Mouse (Mus musculus) testis, postnatal 10 days (tissue): ENCODE data around the gene Med26.

ENCODE experiments used
- DNase-seq: peaks from one replicate; pipeline ENCODE4 v3.0.0; 2021; ENCODE audit warnings: low spot score

The Med26 gene

GRCm38 (mm10) chr8:72547122-72547801 is 808 bp downstream of the Med26 start:
- DNase-seq, result peak; percentile 61

DNA sequence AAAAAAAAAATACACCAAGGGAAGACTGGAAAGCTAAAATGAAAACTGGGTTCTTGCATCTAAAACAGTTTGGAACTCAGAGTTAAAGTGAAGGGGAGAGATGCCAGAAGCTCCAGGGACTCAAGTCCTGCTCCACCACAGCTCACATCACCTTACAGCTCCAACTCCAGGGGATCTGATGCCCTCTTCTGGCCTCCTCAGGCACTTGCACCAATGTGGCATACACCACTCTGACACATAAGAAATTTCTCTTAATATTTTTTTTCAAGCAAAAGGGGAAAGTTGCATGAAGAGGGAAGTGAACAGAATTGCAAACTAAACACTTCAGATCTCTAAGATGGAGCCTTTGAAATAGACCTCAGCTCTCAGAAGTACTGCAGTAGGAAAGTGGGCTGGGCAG is 8.8 kb downstream of the Med26 start:
- DNase-seq, result no peak

DNA sequence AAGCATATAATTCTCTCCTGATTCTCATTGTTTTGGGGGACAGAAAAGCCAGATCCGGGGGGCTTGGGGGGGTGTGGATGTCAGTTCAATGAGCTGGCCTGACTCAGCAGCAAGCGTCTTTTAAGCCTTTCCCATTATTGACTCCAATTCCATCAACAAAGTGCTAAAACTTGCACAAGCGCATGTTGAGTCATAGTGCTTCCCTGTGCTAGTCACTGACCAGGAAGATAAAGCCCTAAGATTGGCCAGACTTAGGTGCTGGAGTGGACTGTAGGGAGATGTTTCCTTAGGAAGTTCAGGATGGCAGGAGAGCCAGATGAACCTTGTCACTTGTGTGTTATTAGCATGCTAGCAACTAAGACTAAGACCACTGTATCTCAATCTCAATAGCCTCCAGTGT is 13.2 kb downstream of the Med26 start:
- DNase-seq, result no peak

DNA sequence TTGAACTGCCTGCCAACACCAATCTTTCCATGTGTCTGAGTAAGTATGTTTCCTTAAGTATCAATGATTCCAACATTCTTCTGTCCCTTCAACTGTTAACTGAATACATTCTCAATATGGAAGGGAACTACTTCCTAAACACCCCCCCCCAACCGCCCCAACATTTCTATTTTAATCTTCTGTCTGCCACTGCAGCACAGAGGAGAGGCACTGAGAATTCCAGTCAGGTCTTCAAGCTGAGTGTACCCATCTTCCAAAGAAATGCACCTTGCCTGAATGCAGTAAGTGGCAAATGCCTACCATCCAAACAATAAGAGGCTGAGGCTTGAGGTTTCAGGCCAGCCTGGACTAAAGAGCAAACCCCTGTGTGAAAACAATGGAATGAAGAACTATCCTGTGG is 16.0 kb downstream of the Med26 start:
- no peak for DNase-seq

DNA sequence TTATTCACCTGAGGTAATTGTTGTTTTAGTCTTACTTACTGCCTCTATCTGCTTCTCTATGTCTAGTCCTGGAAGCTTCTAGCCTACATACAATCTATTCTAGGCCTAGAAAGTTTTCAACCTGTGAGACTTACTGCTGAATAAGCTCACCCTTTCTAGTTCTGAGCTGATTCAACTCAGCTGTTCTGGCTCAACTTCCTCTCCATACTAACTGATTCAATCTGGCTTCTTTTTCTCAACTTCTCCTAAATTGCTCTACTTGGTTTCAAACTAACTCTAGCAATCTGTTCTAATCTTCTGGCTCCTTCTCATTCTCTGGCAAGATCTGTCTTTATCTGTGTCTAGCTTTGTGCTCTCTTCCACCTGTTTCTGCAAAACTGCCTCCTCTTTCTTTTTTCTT is 26.2 kb downstream of the Med26 start:
- DNase-seq, result no peak

- no peak for DNase-seq
Measured at GRCm38 (mm10) chr8:72517421-72517988, 30.6 kb downstream of the Med26 start.

- DNase-seq, result no peak
Measured at GRCm38 (mm10) chr8:72513158-72513557, 34.9 kb downstream of the Med26 start.

DNA sequence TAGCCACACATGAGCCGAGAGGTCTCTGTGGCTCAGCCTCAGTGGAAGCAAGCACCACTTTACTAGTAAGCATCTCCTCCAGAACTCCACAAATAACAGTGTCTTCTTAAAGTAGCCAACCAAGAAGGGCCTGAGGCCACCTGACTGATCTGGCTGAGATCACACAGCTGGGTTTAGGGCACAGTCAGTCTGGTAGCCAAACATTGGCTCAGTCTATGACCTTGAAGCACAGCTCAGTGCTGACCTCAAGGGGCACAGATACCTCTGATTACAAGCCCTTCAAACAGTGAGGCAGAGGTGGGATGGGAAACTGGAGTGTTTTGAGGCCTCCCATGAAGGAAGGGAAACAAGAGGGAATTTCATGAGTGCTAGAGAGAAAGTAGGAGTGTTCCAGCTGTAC is 35.4 kb downstream of the Med26 start:
- no peak for DNase-seq

DNA sequence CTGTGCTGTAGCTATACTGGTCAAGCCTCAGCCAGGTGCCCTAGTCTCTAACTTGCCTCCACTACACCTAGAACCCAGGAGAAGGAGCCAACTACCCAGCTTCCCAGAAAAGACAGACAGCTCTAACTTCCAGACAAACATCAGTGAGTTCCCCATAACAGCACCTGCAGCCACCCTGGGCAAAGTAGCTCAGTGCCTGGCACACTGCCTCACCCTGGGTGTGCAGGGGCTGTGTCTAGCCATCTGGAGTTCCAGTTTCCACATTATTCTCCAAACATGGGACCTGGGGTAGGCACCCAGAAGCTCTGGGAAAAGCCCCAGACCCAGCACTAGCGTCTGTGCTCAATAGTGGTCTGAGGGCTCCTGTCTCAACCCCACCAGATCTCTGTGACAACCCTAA is 40.6 kb downstream of the Med26 start:
- no peak for DNase-seq

DNA sequence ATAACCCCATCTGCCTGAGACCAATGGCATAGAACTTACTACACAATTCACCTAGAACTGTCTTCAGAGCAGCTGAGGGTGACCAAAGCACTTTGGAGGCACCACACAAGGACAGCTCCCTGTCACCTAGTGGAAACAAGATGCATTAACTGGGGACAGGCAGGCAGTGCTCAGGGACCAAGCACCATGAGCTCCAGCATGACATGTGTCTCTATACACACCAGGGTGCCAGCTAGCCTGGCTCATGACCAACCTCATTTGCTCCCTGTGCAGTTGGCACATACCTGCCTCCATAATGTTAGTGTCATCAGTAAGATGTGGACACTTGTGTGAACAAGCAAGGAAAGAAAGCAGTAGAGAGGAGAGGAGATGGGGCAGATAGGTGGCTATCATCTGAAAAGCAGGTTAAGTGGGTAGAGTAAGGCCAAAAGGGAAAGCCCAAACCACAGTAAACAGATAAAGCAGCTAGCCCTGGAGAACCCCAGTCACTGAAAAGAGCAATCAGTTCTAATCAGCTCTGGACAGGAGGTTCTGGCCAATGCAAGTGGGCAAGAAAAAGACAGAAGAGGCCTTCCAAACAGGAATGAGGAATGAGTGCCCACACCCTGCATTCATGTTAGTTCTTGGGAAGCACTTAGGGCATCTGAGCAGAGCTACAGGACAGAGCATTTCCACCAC is 43.3 kb downstream of the Med26 start:
- DNase-seq, result no peak

DNA sequence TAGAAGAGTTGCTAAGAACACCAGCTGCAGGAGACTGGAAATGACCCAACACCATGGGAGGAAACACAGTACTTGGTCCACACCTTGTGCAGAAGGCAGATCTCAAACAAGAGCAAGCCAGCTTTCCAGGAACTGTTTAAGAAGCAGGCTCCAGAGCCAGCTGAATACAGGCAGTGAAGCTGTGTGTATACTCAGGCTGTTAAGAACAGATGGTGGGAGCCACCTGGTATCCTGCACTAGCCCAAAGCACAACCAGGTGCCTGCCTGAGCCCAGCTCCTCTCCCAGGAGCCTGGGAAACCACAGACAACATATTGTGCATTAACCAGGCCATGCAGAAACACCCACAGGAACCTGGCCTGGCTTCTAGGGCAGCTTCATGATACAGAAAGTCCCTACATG is 43.9 kb downstream of the Med26 start:
- DNase-seq, result no peak

DNA sequence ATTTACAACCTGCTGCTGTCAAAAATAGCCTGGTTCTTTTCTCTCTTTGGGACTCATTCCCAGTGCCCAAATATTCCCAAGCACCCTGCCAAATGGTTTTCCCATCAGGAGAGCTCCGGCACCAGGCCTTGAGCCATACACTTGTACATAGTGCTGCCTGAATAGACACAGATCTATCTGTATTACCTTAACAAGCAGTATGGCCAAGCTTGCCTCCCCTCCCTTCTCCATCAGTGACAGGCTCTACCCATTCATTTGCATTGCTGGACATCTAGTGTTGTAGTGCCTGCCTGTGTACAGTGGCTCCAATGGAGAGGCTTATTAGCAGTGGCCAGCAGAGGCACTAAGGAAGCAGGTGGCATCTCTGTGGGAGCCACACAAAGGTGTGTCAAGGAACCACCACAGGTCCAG is 47.5 kb downstream of the Med26 start:
- DNase-seq, result no peak

GRCm38 (mm10) chr8:72499521-72500284 is 48.4 kb downstream of the Med26 start:
- no peak for DNase-seq

DNA sequence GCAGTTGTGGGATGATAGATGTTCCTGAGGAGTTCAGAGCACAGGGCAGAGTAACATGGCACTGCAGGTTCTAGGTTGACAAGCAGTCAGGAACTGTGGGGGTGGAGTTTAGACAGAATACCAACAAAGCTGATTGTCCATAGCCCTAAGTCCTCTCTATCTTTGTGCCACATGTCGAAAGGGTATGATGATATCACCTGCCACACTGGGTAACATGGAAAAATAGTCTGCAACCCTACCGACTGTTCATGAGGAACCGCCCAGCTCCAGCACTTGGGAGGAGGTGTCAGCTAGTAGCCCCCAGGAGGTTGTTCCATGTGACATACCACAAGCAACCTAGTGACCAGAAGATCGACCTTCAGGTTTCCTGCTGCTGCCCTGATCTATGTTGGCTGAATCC is 49.5 kb downstream of the Med26 start:
- no peak for DNase-seq

DNA sequence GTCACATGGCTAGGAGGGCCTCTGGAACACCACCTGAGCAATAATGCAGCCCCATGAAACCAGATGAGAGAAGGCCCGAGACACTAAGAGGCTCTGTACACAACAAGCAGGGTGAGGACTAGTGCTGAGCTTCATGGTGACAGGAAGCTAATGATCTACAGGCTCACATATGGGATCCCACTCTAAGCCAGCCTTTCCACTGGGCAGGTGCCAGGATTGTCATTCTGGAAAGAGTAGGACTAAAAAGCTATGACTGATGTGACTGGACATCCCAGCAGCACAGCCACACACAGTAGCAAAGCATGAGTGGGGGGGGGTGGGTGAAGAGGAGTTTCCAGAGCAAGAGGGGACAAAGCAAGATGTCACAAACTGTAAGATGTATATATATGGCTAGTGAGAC is 50.2 kb downstream of the Med26 start:
- no peak for DNase-seq

DNA sequence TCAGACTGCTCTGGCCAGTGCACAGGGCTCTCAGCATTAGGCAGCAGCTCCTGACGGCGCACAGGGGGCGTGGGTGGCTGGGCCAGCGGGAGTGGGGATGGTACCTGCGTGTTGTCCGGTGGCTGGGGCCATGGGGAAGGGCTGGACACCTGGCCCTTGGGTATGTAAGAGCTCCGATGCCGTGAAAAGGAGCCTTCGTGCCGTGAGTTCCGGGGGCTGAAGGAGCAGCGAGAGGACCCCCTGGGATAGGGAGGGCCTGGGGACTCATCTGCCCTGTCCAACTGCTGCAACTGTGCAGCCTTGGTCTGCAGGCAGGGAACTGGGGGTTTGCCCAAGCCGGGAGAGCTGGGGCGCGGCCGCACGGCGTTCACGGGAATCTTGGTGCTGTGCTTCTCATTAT is 51.9 kb downstream of the Med26 start:
- no peak for DNase-seq

DNA sequence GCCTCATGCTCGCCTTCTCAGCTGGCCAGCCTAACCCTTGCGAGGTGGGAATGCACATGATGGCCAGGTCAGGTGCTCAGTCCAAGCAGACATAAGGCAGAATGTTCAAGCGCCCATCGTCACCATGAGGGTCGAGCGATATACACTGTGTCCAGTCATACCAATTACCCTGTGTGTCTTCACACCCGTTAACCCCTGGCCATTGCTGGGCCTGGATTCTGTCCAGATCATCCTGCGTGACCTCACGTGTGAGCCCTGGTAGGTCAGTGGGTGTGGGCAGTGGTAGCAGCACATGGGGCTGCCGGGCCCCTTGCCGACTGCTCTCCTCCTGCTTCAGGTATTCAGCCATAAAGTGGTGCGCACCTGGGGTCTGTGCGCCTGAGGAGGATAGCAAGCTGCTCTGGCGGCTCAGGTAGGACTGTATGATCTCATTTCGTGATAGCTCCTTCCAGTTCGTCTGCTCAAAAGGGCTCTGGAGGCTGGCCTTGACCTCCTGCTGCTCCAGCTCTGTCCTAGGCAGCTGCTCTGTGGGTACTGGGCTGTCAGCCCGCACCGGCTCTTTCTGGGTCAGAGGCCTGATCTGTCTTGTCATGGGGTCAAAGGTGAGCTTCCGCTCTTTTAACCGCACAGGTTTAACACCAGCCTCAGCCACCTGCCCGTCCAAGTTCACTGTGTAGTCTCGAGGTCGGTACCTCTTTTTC is 52.5 kb downstream of the Med26 start:
- no peak for DNase-seq

DNA sequence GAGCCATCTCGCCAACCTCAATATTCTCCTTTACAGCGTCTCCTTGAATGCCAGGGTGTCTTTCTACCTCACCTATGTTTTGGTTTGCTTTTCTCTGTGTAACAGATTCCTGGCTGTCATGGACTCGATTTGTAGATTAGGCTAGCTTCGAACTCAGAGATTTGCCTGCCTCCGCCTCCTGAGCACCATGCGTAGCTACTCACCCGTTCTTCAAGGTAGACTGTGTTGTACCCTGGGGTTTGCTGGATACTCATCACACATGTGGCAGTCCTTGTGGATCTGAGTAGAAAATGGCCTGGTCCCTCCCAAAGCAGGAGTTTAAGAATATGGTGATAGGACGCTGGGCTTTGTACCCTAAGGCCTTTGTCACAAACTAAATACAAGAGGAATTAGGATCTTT is 54.7 kb downstream of the Med26 start:
- DNase-seq, result no peak

DNA sequence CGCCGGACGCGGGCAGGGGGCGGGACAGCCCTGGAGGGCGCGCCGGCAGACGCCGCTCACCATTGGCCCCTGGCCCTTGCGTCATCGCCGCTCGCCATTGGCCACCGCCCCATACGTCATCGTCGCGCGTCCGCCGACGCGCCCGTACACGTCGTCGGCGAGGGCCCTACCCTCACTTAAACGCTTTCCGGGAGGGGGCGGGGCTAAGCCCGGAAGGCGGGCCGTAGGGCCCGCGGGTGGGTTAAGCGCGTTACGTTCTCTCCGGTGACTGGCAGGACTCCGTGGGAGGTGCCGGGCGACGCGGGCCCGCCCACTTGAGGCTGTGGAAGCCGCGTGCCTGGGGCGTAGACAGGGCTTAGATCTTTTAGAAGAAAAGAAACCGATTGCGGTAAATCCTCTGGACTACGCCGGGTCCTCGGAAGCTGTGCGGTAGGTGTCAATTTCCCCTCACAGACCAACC is 55.4 kb downstream of the Med26 start:
- DNase-seq, result peak; percentile 100

DNA sequence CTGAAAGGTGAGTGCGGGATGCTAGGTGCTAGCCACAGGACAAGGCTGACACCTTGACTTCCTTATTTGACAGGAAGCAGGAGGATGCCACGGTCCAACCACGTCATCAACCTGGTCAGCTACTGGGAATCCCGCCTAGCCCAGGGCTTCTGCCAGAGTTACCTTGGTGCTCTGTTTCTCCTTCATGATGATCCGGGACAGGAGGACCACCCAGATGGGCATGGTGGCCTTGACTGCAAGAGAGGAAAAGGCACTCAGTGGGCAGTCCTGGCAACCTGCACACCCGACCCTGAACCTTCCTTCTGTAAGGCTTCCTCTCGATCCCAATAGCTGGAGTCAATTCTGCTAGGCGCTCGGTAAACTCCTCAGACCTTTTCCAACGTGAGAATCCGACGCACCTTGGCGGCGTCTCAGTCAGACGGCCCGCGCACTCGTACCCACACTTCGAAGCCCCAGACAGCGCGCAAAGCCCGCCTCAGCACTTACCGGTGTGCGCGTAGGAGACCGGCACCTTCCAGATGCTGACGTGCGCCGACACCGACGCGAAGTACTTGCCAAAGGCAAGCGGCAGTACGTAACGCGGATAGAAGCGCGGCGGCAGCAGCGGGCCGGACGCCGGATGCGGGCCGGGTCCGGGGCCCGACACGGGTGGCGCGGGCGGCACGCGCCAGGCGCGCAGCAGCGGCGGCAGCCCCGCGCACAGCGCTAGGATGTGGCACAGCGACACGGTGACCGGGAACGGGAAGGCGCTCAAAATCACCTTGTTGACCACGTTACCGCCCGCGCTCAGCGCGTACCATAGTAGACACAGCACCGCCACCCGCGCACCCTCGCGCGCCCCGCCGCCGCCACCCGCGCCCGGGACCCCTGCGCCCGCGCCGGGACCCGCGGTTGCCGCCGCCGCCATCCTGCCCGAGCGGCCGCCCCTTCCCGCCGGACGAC is 56.1 kb downstream of the Med26 start, which contains the start of gene Slc35e1:
Gene Slc35e1, minus strand, starts transcription at position 935 of the 942 bp plus-strand sequence.
- DNase-seq, result no peak

DNA sequence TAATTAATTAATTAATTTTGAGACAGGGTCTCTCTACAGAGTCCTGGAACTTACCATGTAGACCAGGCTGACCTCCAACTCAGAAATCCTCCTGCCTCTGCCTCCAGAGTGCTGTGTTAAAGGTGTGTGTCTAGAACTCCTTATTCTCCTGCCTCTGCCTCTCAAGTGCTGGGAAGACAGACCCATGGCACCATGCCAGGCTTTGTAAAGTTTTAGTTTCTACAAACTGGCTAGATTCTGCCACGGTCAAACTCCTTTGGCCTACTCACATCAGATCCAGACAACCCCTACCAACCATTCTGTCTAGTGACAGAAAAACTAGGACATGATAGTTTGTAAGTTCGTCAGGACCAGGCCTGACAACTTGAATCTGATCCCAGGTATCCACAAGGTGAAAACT is 57.1 kb downstream of the Med26 start:
- DNase-seq, result peak; percentile 60
